Mouse (Mus musculus) megakaryocyte, adult 5-6 weeks (primary cell): ENCODE results near the gene Plekho2. TPM values are rescaled to one million over a fixed set of nuclear protein-coding genes. Genes with fewer than 3 reads are reported as not detected.

ENCODE experiments used
- ATAC-seq: 2 replicates; pipeline ENCODE4 v1.8.0; 2016; ENCODE audit warnings: mild to moderate bottlenecking, inconsistent platforms; ENCODE audit not compliant: poor library complexity, severe bottlenecking
- total RNA-seq, 2 experiments: library from RNA; stranded (forward) in 1 of 2; stranded (reverse) in 1 of 2; fragments of 153-499, 151-499 nt in 1 of 2; fragments of 221-1000, 200-1000 nt in 1 of 2; gene quantifications; 2 replicates each; pipeline versions ENCODE4 v1.2.3 to v1.2.4; 2015 to 2017

Gene Plekho2
- total RNA-seq (2015) (59.1 and 68.1 TPM in 2 replicates), total RNA-seq (2017) (52.5 and 60.6 TPM in 2 replicates)

DNA sequence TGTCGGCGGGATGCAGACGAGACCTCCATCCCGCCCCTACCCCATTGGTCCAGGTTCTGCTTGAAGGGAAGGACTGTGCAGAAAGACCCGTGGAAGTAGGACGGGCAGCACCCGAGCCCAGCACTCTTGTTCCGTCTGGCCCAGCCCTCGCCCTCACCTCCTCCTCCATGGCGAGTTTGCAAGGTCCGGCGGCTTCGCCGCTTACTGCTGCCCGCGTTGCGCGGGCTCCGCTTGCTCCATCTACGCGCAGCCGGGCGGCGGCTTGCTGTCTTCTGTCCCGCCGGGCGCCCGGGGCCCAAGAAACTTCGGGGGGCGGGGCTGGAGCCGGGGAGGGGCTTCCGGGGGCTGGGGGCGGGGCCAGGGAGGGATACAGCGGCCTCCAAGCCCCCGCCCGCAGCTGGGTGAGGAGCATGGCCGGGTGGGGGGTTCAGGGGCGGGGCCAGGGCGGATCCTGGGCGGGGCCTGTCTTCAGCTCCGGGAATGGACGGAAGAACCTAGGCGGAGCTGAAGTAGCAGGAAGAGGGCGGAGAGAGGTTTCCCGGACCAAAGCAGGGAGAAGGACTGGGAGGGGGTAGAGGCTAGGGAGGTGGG, at the start of gene Plekho2:
Plekho2 (minus strand) TSS at position 260 of the 591 bp plus-strand sequence.
- ATAC-seq = peak; percentile 67

DNA sequence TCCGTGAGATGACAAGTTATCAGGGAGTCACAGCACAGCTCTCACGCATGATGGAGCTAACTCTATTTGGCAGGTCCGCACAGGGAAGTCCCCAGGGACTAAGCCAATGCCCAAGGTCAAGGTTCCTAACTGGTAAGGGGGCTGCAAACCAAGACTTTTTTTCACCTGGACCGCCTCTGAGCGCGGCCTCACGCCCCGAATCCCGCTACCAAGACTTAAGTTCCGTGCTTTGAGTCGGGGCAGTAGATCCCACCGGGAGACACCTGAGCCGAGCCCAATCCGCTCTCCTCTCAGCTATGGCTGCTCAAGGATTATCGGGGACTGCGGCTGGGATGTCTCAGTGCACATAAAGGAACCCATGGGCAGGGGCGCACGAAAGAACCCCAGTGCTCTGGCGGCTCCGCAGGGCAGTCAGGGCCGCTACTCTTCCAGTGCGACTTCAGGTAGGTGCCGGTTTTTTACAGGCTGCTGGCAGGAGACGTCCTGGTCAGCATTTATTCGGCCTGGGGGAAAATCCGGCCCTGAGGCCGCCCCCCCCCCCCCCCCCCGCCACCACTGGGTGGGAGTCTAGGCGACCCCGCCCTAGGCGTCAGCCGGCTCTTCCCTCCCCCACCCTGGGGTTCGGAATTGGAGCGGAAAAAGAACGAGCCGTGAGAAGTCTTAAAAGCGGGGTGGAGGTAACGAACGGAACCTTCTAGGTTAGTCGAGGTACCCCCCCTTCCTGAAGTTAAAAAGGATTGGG, 49.4 kb upstream of the Plekho2 start, which contains the start of gene Rbpms2:
Rbpms2 (plus strand) TSS at position 624 of the 742 bp plus-strand sequence.
- no peak; the same call in 1 of the 2 replicates for ATAC-seq

DNA sequence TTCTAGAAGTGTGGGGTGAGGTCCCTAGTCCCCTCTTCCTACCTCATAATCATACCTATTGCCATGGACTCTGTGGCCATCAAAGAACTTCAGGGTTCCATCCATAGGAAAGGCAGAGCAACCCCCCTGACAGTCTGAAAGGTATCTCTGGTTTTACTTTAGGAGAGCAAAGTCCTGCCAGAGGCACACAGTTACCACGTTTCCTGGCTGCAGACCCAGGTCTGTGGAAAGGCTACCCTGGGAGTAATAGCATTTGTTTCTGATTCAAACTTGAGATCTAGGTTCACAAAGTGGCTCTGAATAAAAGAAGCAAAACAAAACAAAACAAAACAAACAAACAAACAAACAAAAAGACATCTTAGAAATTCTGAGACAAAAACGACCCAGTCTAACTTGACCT, 44.4 kb upstream of the Plekho2 start:
- no peak for ATAC-seq

DNA sequence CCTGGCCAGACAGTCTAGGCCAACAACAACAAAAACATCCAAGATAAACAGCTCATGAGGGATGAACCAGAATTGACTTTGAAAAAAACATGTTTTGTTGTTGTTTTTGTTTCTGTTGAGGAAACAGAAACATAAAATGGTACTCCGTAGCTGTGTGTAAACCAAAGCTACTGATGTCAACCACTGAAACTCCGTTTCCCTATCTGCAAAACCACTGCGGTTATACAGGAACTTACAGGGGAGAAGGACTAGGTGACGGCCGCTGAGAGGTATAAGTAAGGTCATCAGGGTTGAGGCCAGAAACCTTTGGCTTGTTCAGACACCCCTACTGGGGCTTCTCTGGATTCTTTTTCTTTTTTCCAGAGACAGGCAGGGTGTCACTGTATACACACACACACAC, 43.0 kb upstream of the Plekho2 start:
- no peak for ATAC-seq

DNA sequence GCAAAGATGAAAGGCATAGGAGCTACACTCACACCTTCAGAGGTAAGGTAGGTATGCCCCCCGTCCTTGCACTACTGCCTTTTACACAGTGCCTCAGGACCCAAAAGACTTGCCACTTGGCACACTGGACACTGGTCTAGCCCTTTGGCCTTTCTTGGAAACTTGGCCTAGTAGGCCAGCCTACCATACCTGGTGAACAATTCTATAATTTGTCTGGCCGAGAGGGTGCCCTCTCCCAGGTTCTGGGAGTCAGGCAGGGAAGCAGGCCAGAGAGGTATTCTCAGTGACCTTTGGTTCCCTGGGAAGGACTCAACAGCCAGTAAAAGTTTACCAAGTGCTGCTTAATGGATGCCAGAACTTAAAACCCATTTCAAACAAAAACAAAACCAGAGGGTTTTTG, 41.8 kb upstream of the Plekho2 start:
- ATAC-seq = no peak

DNA sequence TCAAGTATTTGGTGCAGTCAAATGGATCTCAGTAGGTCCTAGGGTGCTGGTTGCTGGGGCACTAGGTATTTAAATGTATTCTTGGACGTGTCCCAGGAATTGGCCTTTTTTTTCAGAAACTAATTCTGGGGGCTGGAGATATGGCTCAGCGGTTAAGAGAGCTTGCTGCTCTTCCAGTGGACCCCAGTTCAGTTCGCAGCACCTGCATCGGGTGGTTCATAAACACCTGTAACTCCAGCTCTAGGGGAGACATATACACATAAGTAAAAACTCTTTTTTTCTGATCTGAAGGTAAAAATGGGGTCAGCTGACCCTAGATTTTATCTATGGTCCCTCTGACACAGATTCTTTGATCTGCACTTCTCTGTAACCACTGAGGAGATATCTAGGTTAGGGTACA, 41.4 kb upstream of the Plekho2 start:
- no peak for ATAC-seq

DNA sequence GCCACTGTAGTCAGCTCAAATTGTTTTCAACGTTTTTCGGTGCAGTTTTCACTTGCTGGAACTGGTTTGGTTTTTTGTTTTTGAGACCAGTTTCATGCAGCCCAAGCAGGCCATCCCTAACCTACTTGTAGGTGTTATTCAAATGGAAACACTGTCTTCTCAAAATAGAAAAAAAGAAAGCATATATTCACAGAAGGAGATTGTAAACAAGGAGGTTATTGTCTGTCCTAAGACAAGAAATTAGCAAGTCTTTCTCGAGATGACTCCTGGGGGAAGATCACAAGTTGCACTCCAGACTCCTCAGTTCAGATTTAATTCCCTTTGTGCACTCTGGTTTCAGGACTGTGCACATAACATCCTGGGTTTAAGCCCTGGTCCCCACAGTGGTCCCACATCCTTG, 39.5 kb upstream of the Plekho2 start:
- ATAC-seq = no peak

DNA sequence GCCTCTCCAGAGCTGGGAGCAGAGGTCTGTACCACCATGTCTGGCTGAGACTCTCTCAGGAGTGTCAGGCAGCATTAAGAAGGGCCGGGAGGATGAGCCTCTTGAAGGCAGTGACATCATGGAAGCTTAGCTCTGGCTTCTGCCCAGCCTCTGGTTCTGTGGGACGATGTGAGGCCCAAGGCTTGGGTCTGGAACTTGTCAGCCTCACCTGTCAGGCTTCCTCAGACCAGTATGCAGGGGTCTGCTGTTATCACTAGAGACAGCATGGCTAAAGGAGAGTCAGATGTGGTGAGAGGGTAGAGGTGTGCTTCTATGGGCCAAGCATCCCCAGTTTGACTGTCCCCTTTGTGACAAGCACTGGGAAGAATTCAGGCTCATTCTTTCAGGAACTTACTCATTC, 33.3 kb upstream of the Plekho2 start:
- ATAC-seq = no peak

DNA sequence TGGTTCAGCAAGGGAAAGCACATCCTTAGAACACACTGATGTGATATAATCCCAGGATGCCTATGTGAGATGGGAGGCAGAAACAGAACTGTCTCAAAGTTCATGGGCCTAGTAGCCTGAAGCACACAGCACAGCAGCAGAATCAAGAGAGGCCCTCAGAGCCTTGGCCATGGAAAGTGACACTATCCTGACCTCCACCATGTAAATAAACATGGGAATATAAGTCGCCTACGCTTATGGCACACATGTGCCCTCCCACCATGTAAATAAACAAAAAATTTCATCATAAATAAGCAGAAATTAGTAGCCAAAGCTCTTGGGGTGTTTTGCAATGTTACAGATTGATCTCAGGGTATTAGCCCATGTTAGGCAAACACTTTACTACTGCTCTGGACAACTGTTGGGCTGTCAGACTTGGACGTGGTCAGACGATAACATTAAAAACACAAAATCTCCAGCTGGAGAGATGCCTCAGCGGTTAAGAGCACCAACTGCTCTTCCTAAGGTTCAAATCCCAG, 32.2 kb upstream of the Plekho2 start:
- ATAC-seq = no peak

DNA sequence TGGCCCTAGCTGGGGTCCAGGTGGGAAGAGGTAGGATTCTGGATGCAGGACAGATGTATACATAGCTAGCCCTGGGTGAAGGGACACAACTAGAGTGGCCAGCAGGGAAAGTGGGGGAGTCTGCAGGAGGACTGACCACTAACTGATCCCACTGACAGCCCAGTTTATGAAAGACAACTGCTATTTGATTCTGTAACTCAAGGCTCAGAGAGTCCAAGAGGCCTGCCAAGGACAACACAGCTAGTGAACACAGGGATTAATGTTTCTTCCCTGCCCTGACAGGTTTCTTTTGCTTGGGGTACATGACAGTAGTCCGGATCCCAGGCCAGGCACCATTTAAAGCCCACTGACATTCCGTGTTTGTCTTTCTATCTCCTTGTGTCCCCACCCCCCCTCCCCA, 27.3 kb upstream of the Plekho2 start:
- ATAC-seq = no peak

DNA sequence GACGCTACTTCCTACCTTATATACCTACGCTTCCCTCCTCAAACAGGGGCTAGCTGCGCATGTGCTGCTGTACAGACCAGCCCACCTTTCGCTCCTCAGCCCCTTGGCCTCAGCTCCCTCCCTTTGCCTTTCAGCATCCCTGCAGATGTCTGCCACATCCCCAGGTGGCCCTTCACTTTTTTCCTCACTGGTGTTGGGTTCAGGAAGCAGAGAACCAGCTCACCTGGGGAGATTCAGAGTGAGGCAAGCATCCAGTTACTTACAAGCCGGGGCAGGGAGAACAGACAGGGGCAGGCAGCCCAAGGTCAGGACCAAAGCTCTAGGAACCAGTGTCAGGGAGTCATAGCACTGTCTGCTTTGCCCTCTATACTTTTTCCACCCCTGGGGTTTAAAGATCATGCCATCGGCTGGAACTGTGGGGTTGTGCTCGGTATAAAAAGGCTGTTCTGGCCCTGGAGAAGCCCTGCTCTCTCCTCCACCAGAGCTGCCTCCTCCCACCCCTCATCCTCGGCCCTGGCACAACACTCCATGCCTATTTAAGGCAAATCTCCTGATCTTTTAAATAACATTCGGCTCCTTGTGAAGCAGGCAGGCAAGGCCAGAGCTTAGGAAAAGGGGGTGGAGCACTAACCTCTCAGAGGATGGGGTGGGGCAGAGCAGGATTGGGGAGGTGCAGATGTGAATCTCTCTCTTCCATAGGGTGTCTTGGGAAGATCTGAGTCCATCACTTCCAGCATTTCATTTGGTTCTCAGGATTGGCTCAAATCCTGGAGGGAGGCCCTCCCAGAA, 26.7 kb upstream of the Plekho2 start:
- no peak for ATAC-seq

DNA sequence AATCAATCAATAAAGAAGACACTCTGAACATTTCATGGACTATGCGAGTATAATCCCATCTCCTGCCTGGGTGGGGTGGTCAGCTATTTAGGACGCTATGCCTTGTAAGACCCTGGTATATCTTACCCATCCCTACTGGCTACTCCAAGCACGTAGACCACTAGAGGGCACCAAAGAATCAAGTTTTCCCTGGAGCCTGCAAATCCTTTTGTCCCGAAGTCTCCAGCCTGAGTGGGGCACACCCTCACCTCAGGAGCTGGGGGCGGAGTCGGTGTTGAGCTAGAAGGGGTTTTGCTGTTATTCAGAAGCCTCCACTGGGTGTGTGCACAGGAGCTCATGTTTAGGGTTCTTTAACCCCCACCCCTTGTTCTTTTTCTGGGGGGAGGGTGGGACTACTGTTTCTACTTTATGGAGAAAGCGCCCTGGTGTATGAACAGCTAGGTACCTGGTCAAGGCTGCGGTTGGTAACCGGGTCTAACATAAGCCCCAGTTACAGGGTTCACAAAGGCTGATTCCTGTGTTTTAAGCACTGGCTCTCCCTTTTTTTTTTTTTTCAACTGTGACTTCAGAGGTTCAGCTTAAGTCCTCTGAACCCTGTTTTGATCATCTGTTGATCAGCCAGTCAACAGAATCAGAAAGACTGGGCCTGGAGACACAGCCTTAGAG, 25.8 kb upstream of the Plekho2 start:
- ATAC-seq = peak; percentile 47

DNA sequence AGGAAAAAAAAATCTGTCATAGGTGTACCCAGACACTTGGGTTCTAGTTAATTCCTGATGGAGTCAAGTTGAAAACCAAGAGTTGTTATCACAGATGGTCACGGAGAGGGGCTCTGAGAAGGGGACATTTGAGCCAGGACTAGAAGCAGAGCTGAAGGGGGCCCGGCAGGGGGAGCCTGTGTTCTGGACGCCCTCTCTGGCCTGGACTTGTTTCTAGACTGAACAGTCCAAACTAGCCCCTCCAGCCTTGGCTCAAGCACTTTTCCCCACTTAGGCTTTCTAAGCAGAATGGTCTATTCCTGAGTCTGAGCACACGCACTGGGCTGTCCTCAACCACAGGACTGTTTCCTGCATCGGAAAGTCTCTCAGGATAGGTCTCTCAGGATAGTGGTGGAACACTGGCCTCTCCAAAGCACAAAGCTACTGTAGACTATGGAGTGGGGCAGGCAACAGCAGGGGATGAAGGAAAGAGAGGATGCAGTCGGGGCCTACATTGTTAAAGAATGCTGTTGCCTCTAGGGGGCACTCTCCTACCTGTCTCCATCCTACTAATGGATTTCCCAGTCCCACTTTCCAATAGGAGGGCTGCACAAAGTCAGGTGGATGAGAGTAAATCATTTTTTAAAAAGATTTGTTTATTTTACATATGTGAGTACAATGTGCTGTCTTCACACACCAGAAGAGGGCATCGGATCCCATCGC, 23.7 kb upstream of the Plekho2 start:
- no peak for ATAC-seq

DNA sequence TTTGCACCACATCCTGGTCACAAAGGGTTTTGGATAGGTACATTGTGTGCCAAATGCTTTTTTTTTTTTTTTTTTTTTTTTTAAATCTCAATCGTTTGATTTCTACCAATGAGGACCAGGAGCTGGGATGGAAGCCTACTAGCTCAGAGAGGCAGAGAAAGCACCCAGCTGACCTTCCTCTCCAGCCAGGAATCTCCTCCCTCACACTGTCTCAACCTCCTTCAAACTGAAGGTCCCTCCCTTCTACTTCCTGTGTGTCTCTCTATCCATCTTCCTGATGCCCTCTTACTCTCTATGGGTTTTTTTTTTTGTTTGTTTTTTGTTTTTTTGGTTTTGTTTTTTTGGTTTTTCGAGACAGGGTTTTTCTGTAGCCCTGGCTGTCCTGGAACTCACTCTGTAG, 21.1 kb upstream of the Plekho2 start:
- ATAC-seq = no peak

DNA sequence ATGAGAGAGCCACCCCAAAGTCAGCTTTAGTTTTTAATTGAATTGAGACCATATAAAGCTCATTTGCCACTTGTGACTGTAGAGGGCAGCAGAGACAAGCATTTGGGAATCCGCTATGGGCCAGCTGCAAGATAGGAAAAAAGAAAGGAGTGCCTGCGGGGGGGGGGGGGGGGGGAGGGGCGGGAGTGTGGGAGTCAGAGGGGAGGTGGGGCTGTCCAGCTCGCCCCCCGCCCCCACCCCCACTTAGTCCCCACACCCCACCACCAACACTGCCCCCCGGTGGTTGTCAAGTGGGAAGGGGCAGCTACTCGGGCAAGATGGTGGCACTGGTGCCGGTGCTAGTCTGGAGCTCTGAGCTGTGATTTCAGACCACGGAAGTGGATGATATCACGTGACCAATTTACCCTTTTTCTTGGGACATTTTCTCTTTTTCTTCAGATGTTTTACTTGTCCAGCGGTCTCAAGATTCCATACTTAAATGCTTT, 19.0 kb upstream of the Plekho2 start:
- ATAC-seq = peak; percentile 49; the same call in 1 of the 2 replicates

DNA sequence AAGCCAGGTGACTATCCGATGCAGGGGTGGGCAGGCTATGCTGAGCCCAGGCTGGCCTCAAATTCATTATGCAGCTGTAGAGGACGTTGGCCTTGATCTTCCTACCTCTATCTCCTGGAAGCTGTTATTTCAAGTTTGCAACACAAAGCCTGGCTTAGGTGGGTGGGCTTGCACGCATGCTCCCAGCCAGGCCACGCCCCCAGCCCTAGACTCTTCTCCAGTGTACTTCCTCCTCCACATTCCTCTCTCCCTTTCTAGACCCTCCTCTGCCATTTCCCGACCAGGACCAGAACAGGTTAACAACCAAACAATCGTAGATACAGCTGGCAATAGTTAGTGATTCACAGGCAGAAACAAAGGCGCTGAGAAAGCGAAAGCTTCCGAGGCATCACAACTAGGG, 13.8 kb upstream of the Plekho2 start:
- ATAC-seq = no peak

DNA sequence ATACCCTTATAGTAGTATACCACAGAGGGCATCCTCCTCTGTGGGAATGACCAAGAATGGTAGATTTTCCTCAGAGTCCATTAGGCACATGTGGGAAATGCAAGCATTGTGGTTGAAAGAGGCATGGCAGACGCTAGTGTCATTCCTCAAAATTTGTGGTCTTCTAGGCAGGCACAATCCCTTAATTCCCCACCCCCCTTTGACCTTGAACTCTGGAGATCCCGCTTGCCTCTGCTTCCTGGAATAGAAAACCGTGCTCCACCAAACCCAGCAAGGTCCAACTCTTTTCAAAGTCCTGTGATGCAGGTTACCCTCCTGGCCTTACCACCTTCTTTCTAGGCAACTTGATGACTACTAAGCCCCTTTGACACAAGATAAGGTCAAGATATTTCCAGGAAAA, 12.9 kb upstream of the Plekho2 start:
- ATAC-seq = no peak

DNA sequence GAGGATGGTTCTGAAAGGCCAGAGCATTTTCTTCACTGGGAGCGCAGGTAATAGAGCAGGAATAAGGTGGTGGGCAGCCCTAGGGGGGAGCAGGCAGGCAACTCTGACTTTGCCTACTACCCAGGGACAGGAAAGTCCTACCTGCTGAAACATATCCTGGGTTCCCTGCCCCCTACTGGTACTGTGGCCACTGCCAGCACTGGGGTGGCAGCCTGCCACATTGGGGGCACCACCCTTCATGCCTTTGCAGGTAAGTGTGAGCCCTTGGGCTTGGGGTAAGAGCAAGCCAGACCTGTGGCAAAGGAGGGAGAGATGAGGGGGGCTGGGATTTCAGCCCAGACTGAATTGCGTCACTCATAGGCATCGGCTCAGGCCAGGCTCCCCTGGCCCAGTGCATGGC, 9.3 kb upstream of the Plekho2 start:
- ATAC-seq = no peak

DNA sequence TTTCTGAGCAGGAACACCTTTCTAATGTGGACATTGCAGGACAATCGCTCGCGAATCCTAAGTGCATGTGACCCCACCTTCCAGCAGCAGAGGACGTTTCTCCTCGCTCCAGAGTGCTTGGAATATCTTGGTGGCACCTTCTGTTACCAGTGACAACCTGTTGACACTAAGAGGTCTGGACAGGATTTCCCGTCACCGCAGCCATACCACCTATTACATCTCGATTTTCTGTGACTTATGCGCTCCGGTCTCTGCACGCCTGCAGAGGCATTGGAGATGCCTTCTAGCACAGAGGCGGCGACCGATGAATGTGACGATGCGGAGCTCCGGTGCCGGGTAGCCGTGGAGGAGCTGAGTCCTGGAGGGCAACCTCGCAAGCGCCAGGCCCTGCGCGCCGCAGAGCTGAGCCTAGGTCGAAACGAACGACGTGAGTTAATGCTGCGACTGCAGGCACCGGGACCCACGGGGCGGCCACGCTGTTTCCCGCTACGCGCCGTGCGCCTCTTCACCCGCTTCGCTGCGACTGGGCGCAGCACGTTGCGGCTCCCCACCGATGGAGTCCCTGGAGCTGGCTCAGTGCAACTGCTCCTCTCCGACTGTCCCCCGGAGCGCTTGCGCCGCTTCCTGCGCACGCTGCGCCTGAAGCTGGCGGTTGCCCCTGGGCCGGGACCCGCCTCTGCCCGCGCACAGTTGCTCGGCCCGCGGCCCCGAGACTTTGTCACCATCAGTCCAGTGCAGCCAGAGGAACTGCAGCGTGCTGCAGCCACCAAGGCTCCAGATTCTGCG, 7.9 kb upstream of the Plekho2 start:
- peak; percentile 26 for ATAC-seq

DNA sequence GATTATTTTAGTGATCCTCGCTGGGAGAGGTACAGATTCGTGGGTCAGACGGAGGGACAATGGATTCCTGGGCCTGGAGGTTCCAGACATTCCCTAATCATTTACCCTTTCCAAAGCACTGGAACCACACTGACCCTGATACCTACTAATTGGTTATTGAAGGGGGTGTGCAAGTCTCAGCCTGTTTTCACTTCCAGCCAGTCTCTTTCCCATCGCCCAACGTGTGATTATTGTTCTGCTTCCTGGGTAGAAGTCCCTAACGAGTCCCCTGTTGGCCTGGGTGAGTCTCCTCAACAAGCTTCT, 7.4 kb upstream of the Plekho2 start:
- ATAC-seq = 0 out of 2 replicates have a peak, but pooled peaks have one; percentile 13
